Mouse (Mus musculus) liver, postnatal 0 days (tissue): ENCODE measurements around the gene Cxcr3. TPM values are rescaled to one million over a fixed set of nuclear protein-coding genes. Genes with fewer than 3 reads are reported as not detected.
A peak's percentile ranks its signal among the peaks of the same experiment; 100 is the strongest.

Experiments used
- ATAC-seq: fragments of 200-750 bp; cut with Nextera tagmentation; 2 replicates; pipeline ENCODE4 v1.8.0; 2017; ENCODE audit warnings: mild to moderate bottlenecking, moderate library complexity
- DNase-seq: peaks from one replicate; pipeline ENCODE4 v3.0.0-alpha.2; 2016
- H3K27ac ChIP-seq: fragments of 300-500 bp; sonication (generic); 2 replicates; pipeline ENCODE4 v1.5.1; 2014; ENCODE audit warnings: antibody characterized with exemption, moderate library complexity, mild to moderate bottlenecking, low read depth
- H3K27me3 ChIP-seq: fragments of 300-500 bp; sonication (generic); 2 replicates; pipeline ENCODE4 v1.6.1; 2014; ENCODE audit warnings: low read length, control low read depth, mixed read lengths; ENCODE audit not compliant: insufficient read depth
- H3K36me3 ChIP-seq: fragments of 300-500 bp; sonication (generic); replicated peaks from 2 replicates; pipeline ENCODE4 v1.6.1; 2014; ENCODE audit warnings: mild to moderate bottlenecking, control low read depth, low read length, moderate library complexity, mixed read lengths; ENCODE audit not compliant: insufficient read depth
- H3K4me1 ChIP-seq: fragments of 300-500 bp; sonication (generic); 2 replicates; pipeline ENCODE4 v1.6.1; 2014; ENCODE audit warnings: antibody characterized with exemption, mild to moderate bottlenecking, control low read depth; ENCODE audit not compliant: insufficient read depth
- H3K4me2 ChIP-seq: fragments of 300-500 bp; sonication (generic); 2 replicates; pipeline ENCODE4 v1.6.1; 2014; ENCODE audit warnings: low read depth, mild to moderate bottlenecking, low read length, moderate library complexity, mixed read lengths
- H3K4me3 ChIP-seq: fragments of 300-500 bp; sonication (generic); 2 replicates; pipeline ENCODE4 v1.5.1; 2014; ENCODE audit warnings: low read depth, low read length
- H3K9ac ChIP-seq: fragments of 300-500 bp; sonication (generic); replicated peaks from 2 replicates; pipeline ENCODE4 v1.6.1; 2014; ENCODE audit warnings: mild to moderate bottlenecking, moderate library complexity
- H3K9me3 ChIP-seq: fragments of 300-500 bp; sonication (generic); 2 replicates; pipeline ENCODE4 v1.6.1; 2016; ENCODE audit warnings: mild to moderate bottlenecking, control low read depth, low read length, mixed read lengths
- CTCF ChIP-seq: sonication (generic); IDR thresholded peaks from 2 replicates; pipeline ENCODE4 v1.5.1; 2016; ENCODE audit warnings: antibody characterized with exemption, low read depth
- EP300 ChIP-seq: IDR thresholded peaks from 2 replicates; pipeline ENCODE4 v1.6.1; 2016; ENCODE audit warnings: antibody characterized with exemption, low read depth, mild to moderate bottlenecking
- WGBS: fragments of 180-500 bp; shearing (Covaris S2); extraction: QIAGEN DNeasy Blood & Tissue Kit; methylation state at CpG from one replicate; pipeline ENCODE4 v1.1.7; 2014; ENCODE audit not compliant: insufficient replicate concordance; 5-methylcytosine and 5-hydroxymethylcytosine counted together
- polyA plus RNA-seq: library from polyadenylated mRNA; unstranded; fragments of >200 nt; fragmentation: Nextera tagmentation; extraction: Ambion mirVana; gene quantifications from 2 replicates; pipeline ENCODE4 v1.2.1, GENCODE M21; 2015

Gene Cxcr3
- polyA plus RNA-seq, 1 experiment from 2014 or later: 1.0 TPM

DNA sequence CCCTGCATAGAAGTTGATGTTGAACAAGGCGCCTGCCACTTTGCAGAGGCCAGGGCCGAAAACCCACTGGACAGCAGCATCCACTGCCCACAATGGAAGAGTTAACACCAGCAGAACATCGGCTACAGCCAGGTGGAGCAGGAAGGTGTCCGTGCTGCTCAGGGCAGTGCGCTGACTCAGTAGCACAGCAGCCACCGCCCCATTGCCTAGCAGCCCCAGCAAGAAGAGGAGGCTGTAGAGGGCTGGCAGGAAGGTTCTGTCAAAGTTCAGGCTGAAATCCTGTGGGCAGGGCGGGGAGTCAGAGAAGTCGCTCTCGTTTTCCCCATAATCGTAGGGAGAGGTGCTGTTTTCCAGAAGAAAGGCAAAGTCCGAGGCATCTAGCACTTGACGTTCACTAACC is 1.4 kb downstream of the Cxcr3 start:
- Histone ChIP-seq H3K27ac (no peak overlapping the region), H3K36me3 (no peaks in the 10 kb centered on the region), H3K9me3 (no peaks in the 10 kb centered on the region), H3K9ac (no peak overlapping the region), H3K4me2 (no peak overlapping the region), H3K4me3 (no peak overlapping the region), H3K27me3 (no peaks in the 10 kb centered on the region), H3K4me1 (no peaks in the 10 kb centered on the region)
- DNase-seq (no peak), ATAC-seq (no peak)
- no peak for TF ChIP-seq EP300
- no peak for TF ChIP-seq CTCF
- 56% methylated on average over 12 of the region's 12 CpGs for WGBS

DNA sequence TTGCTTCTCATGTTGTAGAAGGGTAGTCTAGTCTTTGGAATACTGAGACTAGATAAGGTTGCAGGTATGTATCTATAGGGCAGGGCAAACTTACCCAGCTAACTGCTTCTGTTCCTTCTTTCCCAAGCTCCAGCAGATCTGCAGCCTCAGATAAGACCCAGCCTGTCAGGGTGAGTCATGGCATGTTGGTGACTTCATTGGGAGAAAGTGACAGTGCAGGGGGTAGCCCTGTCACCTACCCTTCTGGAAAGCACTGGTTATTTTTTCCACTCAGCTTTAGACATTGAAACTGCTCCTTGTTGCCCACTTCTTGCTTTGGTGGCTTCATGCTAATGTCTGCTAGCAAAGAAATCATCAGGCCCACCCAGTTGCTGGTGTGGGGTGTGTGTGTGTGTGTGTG is 4.1 kb downstream of the Cxcr3 start:
- H3K4me2 ChIP-seq: no peak overlapping the region
- H3K27me3 ChIP-seq: no peaks in the 10 kb centered on the region; the same call in 1 of the 2 replicates
- no peaks in the 10 kb centered on the region for H3K4me1 ChIP-seq
- no peak overlapping the region for H3K9ac ChIP-seq
- H3K9me3 ChIP-seq: no peaks in the 10 kb centered on the region
- ATAC-seq: no peak
- TF ChIP-seq EP300 (no peak), CTCF (no peak)
- H3K27ac ChIP-seq: no peak overlapping the region
- no peak for DNase-seq
- H3K4me3 ChIP-seq: no peak overlapping the region
- H3K36me3 ChIP-seq: no peaks in the 10 kb centered on the region

DNA sequence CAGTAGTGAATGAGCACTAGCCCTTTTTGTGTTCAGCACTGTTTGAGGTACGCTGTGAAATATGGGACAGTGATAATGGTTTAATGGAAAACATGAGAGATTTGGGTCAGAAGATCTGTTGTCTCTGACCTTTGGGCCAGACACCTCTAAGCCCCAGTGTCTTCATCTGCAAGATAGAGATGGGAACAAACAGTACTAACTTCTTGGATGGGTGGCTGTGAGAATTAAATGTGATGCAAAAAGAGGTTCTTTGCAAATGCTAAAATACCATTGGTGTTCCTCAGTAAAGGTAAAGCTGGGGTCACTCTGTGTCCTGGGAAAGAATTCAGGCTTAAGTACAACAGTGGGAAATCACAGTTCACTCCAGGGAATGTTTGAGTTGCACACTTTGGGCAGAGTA is 13.7 kb downstream of the Cxcr3 start:
- no peak for ATAC-seq
- DNase-seq: no peak

DNA sequence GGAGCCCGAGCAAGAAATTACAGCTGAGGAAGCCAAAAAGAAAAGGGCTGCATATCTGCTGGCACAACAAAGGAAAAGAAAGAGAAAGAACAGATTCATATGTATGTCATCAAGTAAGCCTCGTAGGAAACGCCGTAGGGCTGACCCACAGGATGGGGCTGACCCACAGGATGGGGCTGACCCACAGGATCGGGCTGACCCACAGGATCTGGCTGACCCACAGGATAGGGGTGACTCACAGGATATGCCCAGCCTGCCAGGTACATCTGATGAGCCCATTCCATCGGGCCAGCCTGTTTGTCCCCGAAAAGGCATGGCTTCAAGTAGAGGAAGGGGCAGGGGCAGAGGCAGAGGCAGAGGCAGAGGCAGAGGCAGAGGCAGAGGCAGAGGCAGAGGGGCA is 29.0 kb downstream of the Cxcr3 start:
- Histone ChIP-seq H3K4me1 (no peaks in the 10 kb centered on the region), H3K4me3 (no peak overlapping the region), H3K9me3 (no peaks in the 10 kb centered on the region), H3K4me2 (no peak overlapping the region), H3K9ac (no peak overlapping the region), H3K27ac (no peak overlapping the region), H3K27me3 (no peaks in the 10 kb centered on the region), H3K36me3 (no peaks in the 10 kb centered on the region)
- TF ChIP-seq EP300 (no peak), CTCF (no peak)
- 68% methylated on average over 7 of the region's 7 CpGs for WGBS
- DNase-seq: no peak
- ATAC-seq: no peak

More for the DNA sequence above, 13.7 kb downstream of the Cxcr3 start:
- Histone ChIP-seq H3K9me3 (no peaks in the 10 kb centered on the region), H3K4me3 (no peak overlapping the region), H3K4me2 (no peak overlapping the region), H3K36me3 (no peaks in the 10 kb centered on the region), H3K27me3 (no peaks in the 10 kb centered on the region; the same call in 1 of the 2 replicates), H3K27ac (no peak overlapping the region), H3K4me1 (no peaks in the 10 kb centered on the region), H3K9ac (no peak overlapping the region)
- WGBS: 61% methylated on average over 1 of the region's 1 CpGs
- no peak for TF ChIP-seq EP300
- no peak for TF ChIP-seq CTCF

DNA sequence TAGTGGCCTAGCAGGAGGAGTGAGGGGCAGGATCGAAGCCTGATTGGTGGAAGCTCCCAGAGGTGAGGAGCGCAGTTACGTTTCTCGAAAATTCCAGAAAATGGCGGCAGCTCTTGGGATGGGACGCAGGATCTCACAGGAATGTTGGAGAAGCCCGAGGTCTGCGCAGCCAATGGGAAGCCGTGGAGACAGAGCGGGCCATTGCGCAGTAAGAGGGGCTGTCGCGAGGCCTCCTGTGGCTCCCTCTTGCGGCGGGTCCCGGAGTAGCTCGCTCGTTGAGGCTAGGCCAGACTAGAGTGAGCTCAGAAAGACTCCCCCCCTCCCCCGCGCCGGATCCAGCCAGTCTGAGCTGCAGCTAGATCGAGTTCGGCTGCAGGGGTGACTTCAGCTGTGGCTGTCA is 35.8 kb downstream of the Cxcr3 start:
- DNase-seq: no peak
- no peak overlapping the region for H3K27ac ChIP-seq

DNA sequence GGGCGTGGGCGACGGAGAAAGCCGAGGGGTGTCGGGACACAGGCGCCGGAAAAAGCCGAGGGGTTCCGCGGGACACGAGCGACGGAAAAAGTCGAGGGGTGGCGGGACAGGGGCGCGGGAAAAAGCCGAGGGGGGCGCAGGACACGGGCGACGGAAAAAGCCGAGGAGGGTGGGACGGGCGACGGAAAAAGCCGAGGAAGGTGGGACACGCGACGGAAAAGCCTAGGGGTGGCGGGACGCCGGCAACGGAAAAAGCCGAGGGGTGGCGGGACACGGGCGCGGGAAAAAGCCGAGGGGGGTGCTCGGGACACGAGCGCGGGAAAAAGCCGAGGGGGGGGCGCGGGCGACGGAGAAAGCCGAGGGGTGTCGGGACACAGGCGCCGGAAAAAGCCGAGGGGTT is 36.5 kb downstream of the Cxcr3 start:
- Histone ChIP-seq H3K36me3 (no peaks in the 10 kb centered on the region), H3K27ac (no peak overlapping the region), H3K4me1 (no peaks in the 10 kb centered on the region), H3K9ac (no peak overlapping the region), H3K27me3 (no peaks in the 10 kb centered on the region), H3K4me3 (no peak overlapping the region), H3K4me2 (no peak overlapping the region), H3K9me3 (peaks cover 6% of the 10 kb centered on the region; the same call in 1 of the 2 replicates)
- 76% methylated on average over 51 of the region's 54 CpGs for WGBS
- no peak for ATAC-seq
- TF ChIP-seq EP300 (no peak), CTCF (no peak)
- DNase-seq: peak; percentile 11

More for the DNA sequence above, 35.8 kb downstream of the Cxcr3 start:
- H3K9ac ChIP-seq: no peak overlapping the region
- no peak overlapping the region for H3K4me2 ChIP-seq
- no peak for ATAC-seq
- WGBS: 77% methylated on average over 22 of the region's 23 CpGs
- no peak for TF ChIP-seq EP300
- TF ChIP-seq CTCF: no peak
- peaks cover 6% of the 10 kb centered on the region; the same call in 1 of the 2 replicates for H3K9me3 ChIP-seq
- H3K4me1 ChIP-seq: no peaks in the 10 kb centered on the region
- no peaks in the 10 kb centered on the region for H3K27me3 ChIP-seq
- H3K4me3 ChIP-seq: no peak overlapping the region
- no peaks in the 10 kb centered on the region for H3K36me3 ChIP-seq

DNA sequence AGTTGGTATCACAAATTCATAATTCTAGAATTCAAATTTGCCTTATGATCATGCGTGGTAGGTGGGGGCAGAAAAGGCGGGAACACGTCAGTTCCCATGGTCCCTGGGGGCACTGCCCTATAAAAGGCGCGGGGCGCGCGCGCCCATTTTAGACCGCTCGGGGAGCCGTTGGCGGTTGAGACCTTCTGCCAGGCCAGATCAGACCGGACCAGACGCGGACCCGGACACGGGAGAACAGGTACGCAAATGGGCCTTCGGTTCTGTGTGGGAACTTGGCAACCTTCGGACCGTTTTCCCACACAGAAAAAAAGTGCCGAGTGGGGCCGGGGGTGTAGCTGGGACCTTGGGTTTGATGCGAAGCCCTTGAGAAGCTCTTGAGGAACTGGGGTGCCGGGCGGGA is 38.4 kb downstream of the Cxcr3 start:
- Histone ChIP-seq H3K4me3 (no peak overlapping the region), H3K27ac (no peak overlapping the region), H3K36me3 (no peaks in the 10 kb centered on the region), H3K27me3 (no peaks in the 10 kb centered on the region), H3K9me3 (peaks cover 6% of the 10 kb centered on the region; the same call in 1 of the 2 replicates), H3K9ac (no peak overlapping the region), H3K4me2 (no peak overlapping the region), H3K4me1 (no peaks in the 10 kb centered on the region)
- ATAC-seq (no peak), DNase-seq (no peak)
- no peak for TF ChIP-seq EP300
- 87% methylated on average over 27 of the region's 27 CpGs for WGBS

Other genes starting within 250 kb of the Cxcr3 start
- 2.2 and 2.7 TPM in 2 replicates for gene Taf1, start 201.5 kb downstream of the Cxcr3 start, polyA plus RNA-seq
- 26.7 and 27.7 TPM in 2 replicates for gene Ogt, start 94.2 kb downstream of the Cxcr3 start, polyA plus RNA-seq
- gene Gm4779, start 60.2 kb upstream of the Cxcr3 start, polyA plus RNA-seq: 0.14 and 0.16 TPM in 2 replicates
- 0.07 and 0.12 TPM in 2 replicates for gene 8030474K03Rik, start 60.4 kb upstream of the Cxcr3 start, polyA plus RNA-seq
- gene Nhsl2, start 115.1 kb upstream of the Cxcr3 start, polyA plus RNA-seq: 1.1 and 1.3 TPM in 2 replicates